Mouse (Mus musculus): ENCODE measurements around the gene Fbxw17. TPM values are rescaled to one million over a fixed set of nuclear protein-coding genes. Genes with fewer than 3 reads are reported as not detected.

The Fbxw17 gene
- total and polyA plus RNA-seq, 3 experiments = 0.22 TPM; not detected in 2

DNA sequence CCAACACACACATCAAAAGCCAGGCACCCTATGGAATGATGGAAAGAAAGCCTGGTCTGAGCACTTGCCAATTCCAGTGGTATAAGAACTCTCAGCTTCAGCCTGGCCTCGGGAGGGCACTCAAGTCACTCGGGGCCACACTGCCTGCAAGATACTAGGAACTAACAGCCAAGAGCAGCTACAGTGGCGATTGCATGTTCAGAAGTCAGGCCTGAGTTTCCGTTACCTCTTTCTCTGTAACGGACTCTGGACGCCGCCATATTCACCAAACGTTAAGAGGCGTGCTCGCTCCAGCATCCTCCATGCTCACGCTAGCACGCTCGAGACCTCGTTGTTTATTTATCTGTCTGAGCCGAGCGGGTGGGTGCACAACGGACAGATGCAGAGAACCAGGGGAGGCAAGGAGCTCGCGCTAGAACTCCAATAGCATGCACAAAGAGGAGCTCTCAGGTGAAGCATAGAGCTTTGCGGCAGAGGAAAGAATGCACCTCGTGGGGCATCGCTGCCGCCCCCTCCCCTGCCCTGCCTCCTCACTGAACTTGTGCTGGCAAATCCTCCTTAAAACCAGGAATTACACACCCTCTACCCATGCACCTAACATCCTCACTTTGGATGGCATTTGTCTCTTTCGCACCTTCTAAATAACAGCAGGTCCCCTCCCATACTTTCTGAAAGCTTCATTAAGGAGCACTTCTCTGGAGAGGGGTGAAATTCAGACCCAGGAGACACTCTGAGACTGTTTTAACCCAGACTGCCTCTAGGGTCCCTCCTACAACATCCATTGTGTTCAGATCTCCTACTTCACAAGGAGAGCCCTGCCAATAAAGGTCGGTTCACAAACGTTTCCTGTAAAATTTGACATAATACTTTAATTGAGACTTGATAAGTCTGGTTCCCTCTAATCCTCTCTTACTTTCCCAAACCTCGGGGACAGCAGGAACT, 47.2 kb downstream of the Fbxw17 start:
- Histone ChIP-seq H3K27me3 (ENCODE audit: insufficient read depth, low read length) (no peaks in the 10 kb centered on the region), H3K4me1 (ENCODE audit: insufficient read depth, low read depth, low read length) (no peaks in the 10 kb centered on the region), H3K4me3 (ENCODE audit: low read depth, low read length) (no peak overlapping the region), H3K9me3 (replicated peaks) (peaks cover 30% of the 10 kb centered on the region), H3K36me3 (replicated peaks) (no peaks in the 10 kb centered on the region)
- DNase-seq (ENCODE audit: low spot score) (no peak), ATAC-seq (ENCODE audit: extremely low read depth, insufficient number of reproducible peaks, low FRiP score, poor library complexity, severe bottlenecking) (no peak)
- TF ChIP-seq TAL1 (conservative IDR thresholded peaks at IDR 0.05; ENCODE audit: low read depth, low read length) (no peak), GATA2 (IDR thresholded peaks at IDR 0.05; ENCODE audit: borderline replicate concordance, low read depth, low read length) (no peak), GATA1 (IDR thresholded peaks at IDR 0.05; ENCODE audit: borderline replicate concordance, low read length) (no peak), POLR2AphosphoS5 (IDR thresholded peaks at IDR 0.05; ENCODE audit: insufficient replicate concordance, low read depth, low read length) (no peak), CTCF (IDR thresholded peaks at IDR 0.05; ENCODE audit: low read depth, low read length) (no peak)

DNA sequence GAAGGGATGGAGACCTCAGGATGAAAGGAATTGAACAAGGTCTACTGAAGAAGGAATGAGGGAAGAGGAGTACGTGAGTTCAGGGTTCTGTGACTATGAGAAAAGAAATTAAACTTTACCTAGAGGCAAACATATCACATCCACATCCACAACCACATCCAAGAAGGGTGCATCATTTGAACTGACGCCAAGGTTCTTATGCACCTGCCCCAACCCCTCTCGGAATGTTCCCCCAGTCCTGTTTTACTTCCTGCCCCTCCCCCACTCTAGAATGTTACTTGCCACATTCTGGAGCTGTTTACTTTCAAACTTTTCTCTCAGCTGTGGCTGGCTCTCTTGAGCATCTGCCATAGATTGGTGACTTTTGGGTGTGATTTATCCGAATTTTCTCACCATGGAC, 49.3 kb downstream of the Fbxw17 start, which contains the start of gene Nutm2:
Nutm2 (plus strand) TSS at position 301 of the 400 bp plus-strand sequence.
- TF ChIP-seq CTCF (IDR thresholded peaks at IDR 0.05; ENCODE audit: low read depth, low read length) (no peak), GATA1 (IDR thresholded peaks at IDR 0.05; ENCODE audit: borderline replicate concordance, low read length) (no peak), GATA2 (IDR thresholded peaks at IDR 0.05; ENCODE audit: borderline replicate concordance, low read depth, low read length) (no peak), POLR2AphosphoS5 (IDR thresholded peaks at IDR 0.05; ENCODE audit: insufficient replicate concordance, low read depth, low read length) (no peak), TAL1 (conservative IDR thresholded peaks at IDR 0.05; ENCODE audit: low read depth, low read length) (no peak)
- H3K4me3 ChIP-seq (ENCODE audit: low read depth, low read length) = no peak within 1 kb of the TSS
- H3K4me1 ChIP-seq (ENCODE audit: insufficient read depth, low read depth, low read length) = no peaks in the 10 kb centered on the region
- ATAC-seq (ENCODE audit: extremely low read depth, insufficient number of reproducible peaks, low FRiP score, poor library complexity, severe bottlenecking) (no peak), DNase-seq (ENCODE audit: low spot score) (no peak)
- no peaks in the 10 kb centered on the region for H3K27me3 ChIP-seq (ENCODE audit: insufficient read depth, low read length)
- H3K36me3 ChIP-seq (replicated peaks) = no peaks in the 10 kb centered on the region
- peaks cover 36% of the 10 kb centered on the region for H3K9me3 ChIP-seq (replicated peaks)

Other genes with a start within 250 kb of the Fbxw17 start
- not detected in 2 replicates for gene Gm906, start 167.6 kb upstream of the Fbxw17 start, total RNA-seq (2014; fragmentation: Nextera tagmentation)
- not detected in 2 replicates for gene Gm906, start 167.6 kb upstream of the Fbxw17 start, total RNA-seq (2017)
- gene Gm906, start 167.6 kb upstream of the Fbxw17 start, polyA plus RNA-seq (2012) = not detected in 2 replicates
- gene Gm47429, start 26.0 kb downstream of the Fbxw17 start, total RNA-seq (2014; fragmentation: Nextera tagmentation) = not detected in 2 replicates
- gene Gm47429, start 26.0 kb downstream of the Fbxw17 start, total RNA-seq (2017) = not detected in 2 replicates
- not detected in 2 replicates for gene Gm47429, start 26.0 kb downstream of the Fbxw17 start, polyA plus RNA-seq (2012)
- not detected in 2 replicates for gene Nutm2, start 49.4 kb downstream of the Fbxw17 start, total RNA-seq (2014; fragmentation: Nextera tagmentation)
- gene Nutm2, start 49.4 kb downstream of the Fbxw17 start, total RNA-seq (2017) = 0.06 TPM in 1 of 2 replicates, not detected in the other
- gene Nutm2, start 49.4 kb downstream of the Fbxw17 start, polyA plus RNA-seq (2012) = not detected in 2 replicates
- not detected in 2 replicates for gene Gm904, start 225.4 kb downstream of the Fbxw17 start, total RNA-seq (2014; fragmentation: Nextera tagmentation)
- not detected in 2 replicates for gene Gm904, start 225.4 kb downstream of the Fbxw17 start, total RNA-seq (2017)
- gene Gm904, start 225.4 kb downstream of the Fbxw17 start, polyA plus RNA-seq (2012) = not detected in 2 replicates